Mouse (Mus musculus) gastrocnemius, postnatal 4 days (tissue): ENCODE data around the gene Smlr1. TPM values are rescaled to one million over a fixed set of nuclear protein-coding genes. Genes with fewer than 3 reads are reported as not detected.

Source experiments
- DNase-seq, 2 experiments: peaks; one replicate each; pipeline ENCODE4 v3.0.0; 2021 to 2022; ENCODE audit warnings: low spot score in 2 of 2, mixed read lengths in 2 of 2
- total RNA-seq, 2 experiments: library from RNA; stranded (reverse); gene quantifications; 2 replicates each; pipeline ENCODE4 v1.2.3; 2021

Gene Smlr1
- total RNA-seq, 2 experiments from 2014 or later, result not detected

- DNase-seq, result no peak
Measured at GRCm38 (mm10) chr10:25503250-25503649, 32.8 kb downstream of the Smlr1 start.

DNA sequence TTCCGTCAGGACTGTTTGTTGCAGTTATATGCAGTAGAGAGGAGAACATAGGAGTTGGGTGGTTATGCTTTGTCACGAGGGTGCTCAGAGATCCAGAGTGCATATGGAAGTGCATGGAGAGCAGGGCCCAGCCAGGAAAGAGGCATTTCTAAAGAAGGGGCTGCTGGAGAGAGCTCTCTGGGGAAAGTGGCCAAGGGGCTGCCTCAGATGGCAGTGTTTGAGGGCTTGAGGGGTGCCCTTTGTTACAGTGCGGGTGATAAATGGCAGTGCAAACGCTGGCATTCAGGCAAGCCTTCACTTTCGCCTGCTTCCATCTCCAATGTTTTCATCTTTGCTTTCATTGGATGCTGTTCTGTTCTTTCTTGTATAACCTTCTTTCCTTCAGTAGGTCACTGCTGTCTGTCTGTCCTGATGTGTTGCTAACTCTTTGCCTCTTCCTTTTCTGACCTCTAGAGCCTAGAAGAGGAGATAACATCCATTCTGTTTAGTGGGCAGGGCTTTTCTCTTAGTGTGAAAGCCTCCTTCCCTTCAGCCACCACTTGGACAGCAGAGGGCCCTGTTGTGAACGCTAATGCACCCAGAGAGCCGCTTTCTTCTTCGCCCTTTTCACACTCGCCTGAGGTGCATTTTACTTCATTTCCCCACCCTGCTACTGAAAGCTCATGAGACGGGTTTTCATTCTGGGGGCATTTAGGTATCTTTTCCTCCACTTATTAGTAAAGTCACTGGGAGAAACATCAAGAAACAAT lies 36.6 kb downstream of the Smlr1 start:
- no peak for DNase-seq

DNA sequence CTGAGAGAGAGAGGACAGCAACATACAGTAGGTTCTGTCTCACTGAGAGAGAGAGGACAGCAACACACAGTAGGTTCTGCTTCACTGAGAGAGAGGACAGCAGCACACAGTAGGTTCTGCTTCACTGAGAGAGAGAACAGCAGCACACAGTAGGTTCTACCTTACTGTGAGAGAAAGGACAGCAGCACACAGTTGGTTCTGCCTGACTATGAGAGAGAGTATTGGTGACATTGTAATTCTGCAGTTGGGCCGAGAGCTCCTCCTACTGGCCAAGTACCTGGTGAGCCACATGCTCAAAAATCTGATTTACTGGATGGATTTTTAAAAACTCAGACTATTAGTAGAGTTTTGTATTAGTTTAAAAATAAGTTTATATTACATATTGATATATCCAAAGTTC lies 47.6 kb downstream of the Smlr1 start:
- peak in 1 of 2 experiments; percentile 73 for DNase-seq

DNA sequence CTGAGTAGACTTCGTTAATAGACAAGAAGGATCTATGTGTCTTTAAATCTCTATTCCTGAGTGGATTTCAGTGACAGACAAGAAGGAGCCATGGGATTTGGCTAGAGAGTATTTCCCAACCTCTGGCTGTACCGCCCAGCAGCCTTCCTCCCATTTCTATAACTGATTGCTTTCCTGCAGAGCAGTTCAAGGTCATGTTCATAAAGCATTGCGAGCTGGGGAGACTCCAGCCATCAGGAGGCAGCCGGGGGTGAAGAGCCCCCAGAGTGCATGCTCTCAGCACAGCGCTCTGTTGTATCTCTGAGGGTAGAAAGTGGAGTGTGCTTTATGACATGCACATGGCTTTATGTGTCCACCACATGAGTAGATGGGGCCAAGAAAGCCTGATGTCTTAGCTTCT lies 53.3 kb downstream of the Smlr1 start:
- no peak for DNase-seq

DNA sequence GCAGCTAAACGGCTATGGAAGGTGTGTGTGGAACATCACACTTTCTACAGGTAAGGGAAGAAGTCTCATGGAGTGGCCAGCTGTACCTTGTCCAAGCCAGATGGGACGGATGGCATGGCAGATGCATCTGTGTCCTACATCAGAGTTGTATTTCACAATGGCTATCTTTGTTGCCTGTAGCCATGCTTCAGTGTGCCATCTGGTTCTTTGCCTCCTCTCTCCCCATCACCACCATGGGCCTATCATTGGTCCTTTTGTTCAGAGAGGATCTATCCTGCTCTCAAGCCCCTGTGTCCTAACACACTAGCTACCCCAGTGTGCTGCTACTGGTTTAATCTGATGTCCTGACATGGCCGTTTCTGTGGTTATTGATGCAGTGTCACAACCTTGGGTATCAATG lies 56.4 kb downstream of the Smlr1 start:
- no peak for DNase-seq

Other genes starting within 250 kb of the Smlr1 start
- 10 to 100 TPM; 45.7 to 50.9 TPM for gene Akap7, start 228.4 kb downstream of the Smlr1 start, total RNA-seq
- gene Epb41l2, start 176.5 kb downstream of the Smlr1 start, total RNA-seq, result 100 to 1,000 TPM; 169 to 187 TPM